Mouse (Mus musculus) kidney, embryonic 14.5 days (tissue): ENCODE results near the gene Olfr1441. TPM values are rescaled to one million over a fixed set of nuclear protein-coding genes. Genes with fewer than 3 reads are reported as not detected.

Source experiments
- ATAC-seq: fragments of 200-750 bp; cut with Nextera tagmentation; 2 replicates; pipeline ENCODE4 v1.8.0; 2017; ENCODE audit warnings: moderate number of reproducible peaks, mild to moderate bottlenecking, moderate TSS enrichment, moderate library complexity; ENCODE audit not compliant: low FRiP score, low TSS enrichment
- H3K27ac ChIP-seq: fragments of 300-500 bp; sonication (generic); 2 replicates; pipeline ENCODE4 v1.5.1; 2014; ENCODE audit warnings: low read depth, mild to moderate bottlenecking, low read length, moderate library complexity, mixed read lengths
- H3K27me3 ChIP-seq: fragments of 300-500 bp; sonication (generic); 2 replicates; pipeline ENCODE4 v1.6.1; 2014; ENCODE audit warnings: mild to moderate bottlenecking, low read length; ENCODE audit not compliant: control insufficient read depth, insufficient read depth
- H3K36me3 ChIP-seq: fragments of 300-500 bp; sonication (generic); 2 replicates; pipeline ENCODE4 v1.6.1; 2014; ENCODE audit warnings: low read length, mixed read lengths; ENCODE audit not compliant: control insufficient read depth, insufficient read depth
- H3K4me1 ChIP-seq: fragments of 300-500 bp; sonication (generic); 2 replicates; pipeline ENCODE4 v1.6.1; 2014; ENCODE audit warnings: low read length, mixed read lengths; ENCODE audit not compliant: control insufficient read depth, insufficient read depth
- H3K4me2 ChIP-seq: fragments of 300-500 bp; sonication (generic); replicated peaks from 2 replicates; pipeline ENCODE4 v1.6.1; 2014; ENCODE audit warnings: low read depth, mild to moderate bottlenecking, low read length
- H3K4me3 ChIP-seq: fragments of 300-500 bp; sonication (generic); 2 replicates; pipeline ENCODE4 v1.5.1; 2014; ENCODE audit warnings: mild to moderate bottlenecking, low read length
- H3K9ac ChIP-seq: fragments of 300-500 bp; sonication (generic); 2 replicates; pipeline ENCODE4 v1.6.1; 2014; ENCODE audit warnings: low read depth, mild to moderate bottlenecking, low read length, moderate library complexity
- H3K9me3 ChIP-seq: fragments of 300-500 bp; sonication (generic); 2 replicates; pipeline ENCODE4 v1.6.1; 2016; ENCODE audit warnings: low read length; ENCODE audit not compliant: control insufficient read depth
- WGBS: fragments of 180-500 bp; shearing (Covaris S2); extraction: QIAGEN DNeasy Blood & Tissue Kit; methylation state at CpG from one replicate; pipeline ENCODE4 v1.1.7; 2014; 5-methylcytosine and 5-hydroxymethylcytosine counted together
- polyA plus RNA-seq: library from polyadenylated mRNA; unstranded; fragments of >200 nt; fragmentation: Nextera tagmentation; extraction: Ambion mirVana; gene quantifications from 2 replicates; pipeline ENCODE4 v1.2.1, GENCODE M21; 2014

Gene Olfr1441
- polyA plus RNA-seq, 1 experiment from 2014 or later: not detected

- no peak overlapping the region for H3K4me3 ChIP-seq
- H3K9ac ChIP-seq: no peak overlapping the region
- no peaks in the 10 kb centered on the region for H3K27me3 ChIP-seq
- no peaks in the 10 kb centered on the region for H3K36me3 ChIP-seq
- H3K4me2 ChIP-seq: no peak overlapping the region
- no peaks in the 10 kb centered on the region for H3K9me3 ChIP-seq
- H3K4me1 ChIP-seq: no peaks in the 10 kb centered on the region
- ATAC-seq: no peak
- 83% methylated on average over 5 of the region's 5 CpGs for WGBS
- no peak overlapping the region for H3K27ac ChIP-seq
Measured at GRCm38 (mm10) chr19:12467436-12467835, 50.2 kb downstream of the Olfr1441 start.

- Histone ChIP-seq H3K27ac (no peak overlapping the region), H3K36me3 (no peaks in the 10 kb centered on the region), H3K4me3 (no peak overlapping the region), H3K9ac (no peak overlapping the region), H3K27me3 (no peaks in the 10 kb centered on the region), H3K9me3 (no peaks in the 10 kb centered on the region), H3K4me2 (no peak overlapping the region), H3K4me1 (peaks cover 7% of the 10 kb centered on the region; the same call in 1 of the 2 replicates)
- WGBS: 66% methylated on average over 3 of the region's 3 CpGs
- no peak for ATAC-seq
Measured at GRCm38 (mm10) chr19:12471866-12472265, 54.6 kb downstream of the Olfr1441 start.

GRCm38 (mm10) chr19:12472381-12472976 lies 55.2 kb downstream of the Olfr1441 start:
- Histone ChIP-seq H3K9me3 (no peaks in the 10 kb centered on the region), H3K4me3 (no peak overlapping the region), H3K4me1 (peaks cover 12% of the 10 kb centered on the region; the same call in 1 of the 2 replicates), H3K27me3 (no peaks in the 10 kb centered on the region), H3K4me2 (no peak overlapping the region), H3K9ac (no peak overlapping the region), H3K36me3 (no peaks in the 10 kb centered on the region), H3K27ac (no peak overlapping the region)
- no peak for ATAC-seq
- WGBS: 78% methylated on average over 5 of the region's 5 CpGs

Other genes with a start within 250 kb of the Olfr1441 start
- not detected in 2 replicates for gene Olfr1555-ps1, start 247.3 kb upstream of the Olfr1441 start, polyA plus RNA-seq
- not detected in 2 replicates for gene Olfr1431, start 216.8 kb upstream of the Olfr1441 start, polyA plus RNA-seq
- not detected in 2 replicates for gene Olfr1432, start 184.8 kb upstream of the Olfr1441 start, polyA plus RNA-seq
- not detected in 2 replicates for gene Olfr262, start 175.8 kb upstream of the Olfr1441 start, polyA plus RNA-seq
- not detected in 2 replicates for gene Olfr235, start 156.4 kb upstream of the Olfr1441 start, polyA plus RNA-seq
- not detected in 2 replicates for gene Olfr1434, start 137.6 kb upstream of the Olfr1441 start, polyA plus RNA-seq
- not detected in 2 replicates for gene Olfr1436, start 118.3 kb upstream of the Olfr1441 start, polyA plus RNA-seq
- not detected in 2 replicates for gene Olfr1437, start 92.3 kb upstream of the Olfr1441 start, polyA plus RNA-seq
- gene Olfr1438-ps1, start 81.5 kb upstream of the Olfr1441 start, polyA plus RNA-seq: not detected in 2 replicates
- not detected in 2 replicates for gene Olfr1440, start 30.2 kb upstream of the Olfr1441 start, polyA plus RNA-seq
- gene Pfpl, start 10.5 kb downstream of the Olfr1441 start, polyA plus RNA-seq: not detected in 2 replicates
- 0.58 and 0.69 TPM in 2 replicates for gene Mpeg1, start 43.3 kb downstream of the Olfr1441 start, polyA plus RNA-seq
- gene Dtx4, start 84.0 kb downstream of the Olfr1441 start, polyA plus RNA-seq: 3.9 and 7.5 TPM in 2 replicates
- 28.8 and 29.3 TPM in 2 replicates for gene Fam111a, start 128.3 kb downstream of the Olfr1441 start, polyA plus RNA-seq
- 0.09 TPM in 2 replicates for gene Gm4952, start 182.5 kb downstream of the Olfr1441 start, polyA plus RNA-seq
- gene Glyat, start 215.9 kb downstream of the Olfr1441 start, polyA plus RNA-seq: 4.3 and 4.4 TPM in 2 replicates